Mouse (Mus musculus) thymus, postnatal 0 days (tissue): Measurements from ENCODE around the gene Gde1. TPM values are rescaled to one million over a fixed set of nuclear protein-coding genes. Genes with fewer than 3 reads are reported as not detected.
A peak's percentile ranks its signal among the peaks of the same experiment; 100 is the strongest.

Experiments
- DNase-seq: peaks from one replicate; pipeline ENCODE4 v3.0.0-alpha.2; 2015; ENCODE audit warnings: low spot score
- polyA plus RNA-seq: library from polyadenylated mRNA; unstranded; fragments of >200 nt; fragmentation: Nextera tagmentation; extraction: Ambion mirVana; gene quantifications from 2 replicates; pipeline ENCODE4 v1.2.1, GENCODE M21; 2015

The Gde1 gene
- polyA plus RNA-seq = 71.0 and 75.3 TPM in 2 replicates

DNA sequence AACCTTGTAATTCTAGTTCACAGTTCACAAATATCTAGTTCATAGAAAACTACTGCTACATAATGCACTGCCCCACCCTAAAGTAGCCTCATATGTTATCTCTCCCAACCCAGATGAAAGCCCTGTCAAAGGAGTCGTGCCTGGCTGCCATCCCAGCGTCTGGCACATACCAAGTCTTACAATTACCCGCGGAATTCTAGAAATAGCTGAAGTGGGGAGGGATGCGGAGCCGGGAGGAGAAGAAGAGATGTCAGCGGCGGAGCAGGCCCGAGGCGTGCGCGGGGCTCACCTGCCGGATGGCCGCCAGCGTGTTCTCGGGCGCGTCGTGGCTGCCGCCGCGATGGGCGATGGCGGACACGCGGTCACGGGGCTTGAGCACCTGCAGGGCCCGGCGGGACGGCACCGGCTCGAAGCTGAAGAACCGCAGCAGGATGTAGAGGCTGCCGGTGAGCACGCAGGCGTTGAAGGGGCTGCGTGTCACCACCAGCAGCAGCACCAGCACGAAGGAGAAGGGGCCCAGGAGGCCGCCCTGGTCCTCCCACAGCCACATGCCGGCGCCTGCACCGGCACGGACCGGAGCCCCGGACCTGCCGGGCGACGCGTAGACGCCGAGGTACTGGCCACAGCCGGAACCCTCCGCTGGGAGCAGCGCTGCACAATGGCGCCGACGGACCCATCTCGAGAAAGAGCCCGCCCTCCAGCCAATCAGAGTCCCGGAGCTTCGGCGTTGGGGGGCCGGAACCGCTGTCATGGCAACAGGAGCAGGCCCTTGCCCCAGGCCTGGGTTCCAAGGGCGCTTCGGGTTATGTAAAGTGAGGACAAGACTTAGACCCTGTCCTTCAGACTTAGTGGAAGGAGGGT, at the start of gene Gde1:
Gene Gde1 (minus strand): TSS at position 678 of the 861 bp plus-strand sequence.
- DNase-seq = peak; percentile 88

DNA sequence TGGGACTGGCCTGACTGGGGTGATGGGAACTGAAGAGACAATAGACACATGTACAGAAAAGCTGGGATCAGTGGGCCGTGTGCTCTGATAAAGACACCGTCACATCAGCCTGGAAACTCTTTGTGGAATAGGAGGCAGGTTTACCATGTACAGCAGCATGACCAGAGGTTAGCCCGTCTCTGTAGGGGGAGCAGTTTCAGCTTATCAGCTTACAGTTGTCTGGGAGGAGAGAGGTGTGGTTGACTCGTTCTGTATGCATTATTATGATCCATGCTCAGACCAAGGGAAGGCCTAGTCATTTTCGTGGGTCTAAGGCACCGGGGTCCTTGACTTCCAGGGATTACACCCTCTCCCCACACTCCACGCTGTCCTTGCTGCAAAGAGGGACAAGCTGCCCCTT, 46.0 kb upstream of the Gde1 start:
- DNase-seq = no peak

DNA sequence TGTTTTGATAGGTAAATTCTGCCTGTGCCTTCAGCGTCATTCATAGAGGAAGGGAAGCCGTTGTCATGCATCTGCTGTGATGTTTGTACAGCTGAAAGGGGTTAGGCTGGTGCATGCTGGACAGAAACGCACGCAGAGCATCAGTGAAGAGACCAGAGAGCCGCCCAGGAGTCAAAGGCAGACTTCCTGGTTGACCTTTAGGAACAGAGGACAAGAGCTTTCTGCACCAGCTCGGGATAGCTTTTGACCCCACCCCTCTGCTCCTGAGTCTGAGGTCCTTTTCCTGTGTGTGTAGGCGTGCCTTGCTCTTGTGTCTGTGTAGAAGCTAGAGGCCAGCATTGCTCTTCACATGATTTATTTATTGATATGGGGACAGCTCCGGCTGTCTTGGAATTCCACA, 44.1 kb upstream of the Gde1 start:
- DNase-seq = no peak

DNA sequence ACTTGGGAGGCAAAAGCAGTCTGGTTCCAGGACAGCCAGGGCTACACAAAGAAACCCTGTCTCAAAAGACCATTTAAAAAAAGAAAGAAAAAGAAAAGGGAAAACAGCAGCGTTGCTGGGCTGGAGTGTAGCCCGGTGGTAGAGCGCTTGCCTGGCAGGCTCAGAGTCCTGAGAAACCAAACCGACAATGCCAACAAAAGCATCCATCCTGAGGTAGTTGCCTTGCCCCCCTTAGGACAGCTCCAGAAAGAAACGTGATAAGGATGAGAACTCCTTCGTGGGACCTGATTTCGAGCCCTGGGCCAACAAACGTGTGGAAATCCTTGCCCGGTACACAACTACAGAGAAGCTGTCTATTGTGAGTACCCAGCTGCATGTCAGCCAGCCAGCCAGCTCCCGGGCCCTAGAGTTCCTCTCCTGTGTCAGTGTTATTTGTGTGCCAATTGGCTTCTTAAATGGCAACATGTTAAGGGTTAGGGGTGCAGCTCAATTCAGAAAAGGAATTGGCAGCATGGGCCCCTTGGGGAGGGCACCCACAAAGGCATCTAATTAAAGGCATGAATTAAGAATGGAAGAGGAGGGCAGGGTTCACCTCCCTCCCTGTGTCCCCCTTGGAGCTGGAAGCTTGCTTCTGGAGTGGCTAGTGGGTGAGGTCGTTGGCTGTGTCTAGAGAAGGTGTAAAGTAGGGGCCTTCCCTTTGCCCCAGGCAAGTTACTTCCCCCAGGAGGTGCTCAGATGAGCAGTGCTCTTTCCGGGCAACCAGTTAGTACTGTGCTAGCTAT, 42.5 kb upstream of the Gde1 start:
- DNase-seq = no peak

DNA sequence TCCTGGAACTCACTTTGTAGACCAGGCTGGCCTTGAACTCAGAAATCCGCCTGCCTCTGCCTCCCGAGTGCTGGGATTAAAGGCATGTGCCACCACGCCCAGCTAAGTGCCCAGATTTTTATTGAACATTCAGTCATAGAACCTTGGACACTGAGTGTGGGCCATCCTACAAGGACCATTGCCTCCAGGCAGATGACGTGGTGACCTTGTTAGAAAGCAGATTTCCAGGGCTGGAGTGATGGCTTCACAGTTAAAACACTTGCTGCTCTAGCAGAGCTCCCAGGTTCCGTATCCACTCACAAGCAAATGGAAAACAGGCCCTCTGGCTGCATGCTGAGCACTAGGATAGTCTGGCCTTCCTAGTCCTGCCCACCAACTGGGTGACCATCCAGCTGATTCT, 39.2 kb upstream of the Gde1 start:
- no peak for DNase-seq

DNA sequence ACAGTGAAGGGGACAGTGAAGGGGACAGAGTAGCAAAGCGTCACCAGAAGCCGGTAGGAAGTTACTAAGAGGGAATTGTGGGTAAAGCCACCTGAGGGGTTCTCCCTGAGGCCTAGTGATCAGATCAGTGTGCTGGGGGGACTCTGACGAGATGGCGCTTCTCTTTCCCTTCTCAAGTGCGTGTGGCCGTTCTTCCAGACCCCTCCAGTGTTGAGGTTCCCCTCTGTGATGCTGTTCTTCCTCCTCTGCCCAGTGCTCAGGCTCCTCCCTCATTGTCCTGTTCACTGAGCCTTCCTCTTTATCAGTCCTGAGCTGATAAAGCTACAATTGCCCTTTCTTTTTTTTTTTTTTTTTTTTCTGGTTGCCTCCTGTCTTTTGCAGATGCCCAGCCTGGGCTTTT, 36.7 kb upstream of the Gde1 start:
- no peak for DNase-seq

DNA sequence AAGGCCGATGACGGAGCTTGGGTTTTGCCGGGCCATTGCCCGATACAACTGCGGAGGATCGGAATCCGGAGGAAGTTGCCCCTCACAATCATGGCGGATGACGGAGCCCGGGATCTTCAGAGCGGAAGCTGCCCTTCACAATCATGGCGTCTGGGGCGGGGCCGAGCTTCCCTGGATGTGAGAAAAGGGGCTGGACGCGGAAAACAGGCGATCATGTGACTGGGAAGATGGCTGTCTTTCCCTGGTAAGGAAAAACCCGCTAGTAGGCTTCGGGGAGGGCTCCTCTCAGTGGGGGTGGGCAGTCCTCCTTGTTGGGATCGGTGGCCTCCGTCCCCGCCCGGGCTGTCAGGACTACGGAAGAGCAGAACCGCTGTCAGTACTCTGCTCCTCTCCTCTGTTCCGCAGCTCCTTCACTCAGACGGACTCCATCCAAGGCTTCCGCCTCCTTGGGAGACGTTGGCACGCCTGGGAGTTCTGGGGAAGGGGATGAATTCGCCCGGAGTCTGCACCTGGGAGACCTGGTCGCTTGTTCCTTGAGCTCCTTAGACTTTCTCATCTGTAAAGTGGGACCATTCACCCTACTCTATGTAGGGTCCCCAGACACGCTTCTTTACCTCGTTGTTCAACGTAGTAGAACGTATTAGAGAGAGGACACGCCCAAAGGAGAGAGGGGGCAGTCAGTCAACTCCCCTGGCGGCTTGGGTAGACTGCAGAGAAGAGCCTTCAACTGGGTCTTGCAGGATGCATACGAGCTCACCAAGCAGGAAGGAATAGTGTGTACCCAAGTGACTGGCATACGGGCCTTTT, 35.2 kb upstream of the Gde1 start:
- DNase-seq = peak; percentile 96

DNA sequence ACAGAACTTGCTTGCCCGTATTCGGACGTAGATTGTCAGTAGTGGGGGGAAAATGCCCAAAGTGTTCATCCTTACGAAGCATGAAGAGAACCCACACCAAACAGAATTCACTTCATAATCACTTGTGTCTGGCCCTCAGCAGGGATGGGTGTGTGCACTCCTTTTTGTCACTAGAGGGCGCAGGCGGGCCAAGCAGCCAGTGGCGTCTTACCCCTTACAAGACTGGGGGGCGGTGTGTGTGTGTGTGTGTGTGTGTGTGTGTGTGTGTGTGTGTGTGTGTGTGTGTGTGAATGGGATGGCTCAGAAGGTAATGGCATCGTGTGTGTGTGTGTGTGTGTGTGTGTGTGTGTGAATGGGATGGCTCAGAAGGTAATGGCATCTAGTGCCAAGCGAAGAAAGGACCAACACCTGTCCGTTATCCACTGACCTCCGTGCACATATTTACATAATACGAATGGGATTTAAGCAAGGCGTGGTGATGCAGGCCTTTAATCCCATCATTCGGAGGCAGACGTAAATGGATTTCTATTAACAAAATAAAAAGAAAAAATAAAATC, 34.5 kb upstream of the Gde1 start, which contains the start of gene Vps35l:
Gene Vps35l (plus strand): TSS at position 252 of the 557 bp plus-strand sequence.
- peak; percentile 90 for DNase-seq

DNA sequence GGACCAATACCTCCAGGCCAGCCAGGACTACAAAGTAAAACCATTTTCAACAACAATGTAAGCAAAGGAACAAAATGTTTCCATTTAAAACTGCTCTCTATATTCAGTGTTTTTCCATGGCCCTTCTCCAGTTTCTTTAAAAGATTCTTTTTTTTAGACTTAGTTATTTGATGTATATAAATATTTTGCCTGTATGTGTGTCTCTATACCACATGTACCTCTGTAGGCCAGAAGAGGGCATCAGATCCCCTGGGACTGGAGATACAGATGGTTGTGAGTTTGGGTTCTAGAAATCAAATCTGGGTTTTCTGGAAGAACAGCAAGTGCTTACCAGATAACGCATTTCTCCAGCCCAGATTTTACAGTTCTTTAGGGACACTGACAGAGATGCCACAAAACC, 33.2 kb upstream of the Gde1 start:
- peak; percentile 16 for DNase-seq

DNA sequence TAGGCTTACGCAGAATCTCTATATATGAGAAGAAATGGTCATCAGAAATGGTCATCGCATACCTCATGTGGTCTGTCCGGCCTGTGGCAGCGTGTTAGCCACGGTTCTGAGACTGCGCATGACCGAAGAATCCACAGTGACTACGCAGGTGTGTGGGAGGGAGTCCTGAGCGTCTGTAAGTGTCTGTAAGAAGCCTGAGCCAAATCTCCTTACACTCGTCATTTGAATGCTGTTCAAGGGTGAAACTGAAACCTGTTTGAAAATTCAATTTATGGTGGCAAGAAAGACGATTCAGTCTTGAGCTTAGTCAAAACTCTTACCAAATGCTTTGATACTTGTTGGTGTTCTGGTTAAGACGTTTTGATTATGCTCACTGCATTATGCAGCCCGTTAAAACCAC, 27.6 kb upstream of the Gde1 start:
- DNase-seq = no peak

DNA sequence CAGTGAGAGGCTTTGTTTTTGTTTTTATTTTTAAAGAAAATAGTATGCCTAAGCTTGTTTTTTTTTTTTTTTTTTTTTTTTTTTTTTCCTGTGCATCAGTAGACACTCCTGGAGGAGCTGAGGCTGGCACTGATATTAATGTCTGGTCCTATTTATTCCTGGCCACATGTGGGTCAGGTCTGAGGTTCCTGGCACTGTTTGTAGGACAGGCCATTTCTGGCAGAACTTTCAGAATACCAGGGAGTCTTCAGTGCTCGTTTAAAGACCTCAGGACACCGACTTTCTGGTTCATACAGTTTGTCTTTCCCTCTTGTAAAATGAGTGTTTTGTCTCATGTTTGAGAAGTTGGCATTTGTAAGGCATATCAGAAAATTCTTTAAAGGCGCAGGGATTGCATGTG, 26.2 kb upstream of the Gde1 start:
- no peak for DNase-seq

DNA sequence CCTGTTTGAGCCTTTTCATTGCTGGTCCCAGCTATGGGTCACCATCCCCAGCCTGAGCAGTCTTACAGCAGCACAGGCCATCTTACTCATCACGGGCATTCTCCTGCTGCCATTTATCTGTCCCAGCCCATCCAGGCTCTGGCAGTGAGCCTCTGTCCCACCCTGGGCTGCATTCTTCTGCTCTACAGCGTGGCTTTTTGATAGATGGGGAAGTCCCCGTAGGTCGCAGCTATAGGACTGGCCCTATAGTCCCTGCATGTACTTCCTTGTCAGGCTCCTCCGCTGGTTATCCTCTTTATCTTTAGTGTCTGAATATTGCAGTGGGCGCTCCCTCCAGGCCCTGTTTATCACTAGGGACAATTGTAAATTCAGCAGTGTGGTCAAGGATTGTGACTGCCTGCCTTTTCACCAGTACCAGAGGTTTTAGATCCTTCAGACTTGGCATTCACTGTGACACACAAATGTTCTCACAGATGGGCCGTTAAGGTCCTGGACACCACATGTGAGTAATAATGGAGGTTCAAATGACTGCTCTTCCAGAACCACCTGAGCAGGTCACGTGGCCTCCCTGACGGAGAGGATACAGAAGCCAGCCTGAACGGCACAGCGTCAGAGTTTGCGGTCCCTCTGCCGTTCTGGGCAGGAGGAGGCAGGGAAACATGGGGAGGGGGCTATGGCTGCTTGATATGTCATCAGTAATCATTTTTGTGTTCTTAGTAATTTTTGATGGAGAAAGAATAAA, 23.4 kb upstream of the Gde1 start:
- no peak for DNase-seq

DNA sequence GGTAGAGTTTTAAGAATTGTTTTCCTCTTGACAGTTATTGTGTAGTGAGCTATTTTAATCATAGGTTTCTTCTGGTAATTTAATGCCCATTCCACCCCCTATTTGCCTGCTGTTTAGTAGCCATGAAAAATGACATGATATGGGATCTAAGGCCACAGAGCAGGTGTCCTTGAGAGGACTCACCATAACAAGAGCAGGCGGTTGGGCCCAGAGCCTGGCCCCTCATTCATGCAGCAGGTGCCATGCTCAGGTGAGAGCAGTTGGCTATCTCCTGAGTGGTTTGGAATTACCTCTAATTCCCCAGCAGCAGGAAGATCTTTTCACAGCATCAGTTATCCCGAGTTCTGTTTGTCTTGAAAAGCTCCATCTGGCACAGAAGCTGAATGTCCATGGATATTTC, 19.9 kb upstream of the Gde1 start:
- DNase-seq = no peak

DNA sequence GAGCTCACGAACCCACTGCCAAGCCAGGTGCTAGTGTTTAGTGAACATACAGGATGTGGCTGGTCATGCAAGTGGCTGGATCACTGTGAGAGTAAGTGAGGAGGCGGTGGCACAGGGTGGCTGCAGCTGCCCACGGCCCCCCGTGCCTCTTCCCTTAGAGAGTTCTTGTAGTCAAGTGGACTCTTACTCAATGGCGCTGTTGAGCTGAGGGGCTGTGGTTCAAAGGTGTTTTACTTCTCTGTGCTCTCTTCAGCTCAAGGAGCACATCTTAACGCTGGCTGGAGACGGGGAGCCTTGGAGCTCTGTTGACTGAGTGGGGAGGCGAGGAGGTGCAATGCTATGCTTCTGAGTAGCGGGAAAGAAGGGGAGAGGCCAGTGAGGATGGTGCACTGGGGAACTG, 18.3 kb upstream of the Gde1 start:
- DNase-seq = no peak

DNA sequence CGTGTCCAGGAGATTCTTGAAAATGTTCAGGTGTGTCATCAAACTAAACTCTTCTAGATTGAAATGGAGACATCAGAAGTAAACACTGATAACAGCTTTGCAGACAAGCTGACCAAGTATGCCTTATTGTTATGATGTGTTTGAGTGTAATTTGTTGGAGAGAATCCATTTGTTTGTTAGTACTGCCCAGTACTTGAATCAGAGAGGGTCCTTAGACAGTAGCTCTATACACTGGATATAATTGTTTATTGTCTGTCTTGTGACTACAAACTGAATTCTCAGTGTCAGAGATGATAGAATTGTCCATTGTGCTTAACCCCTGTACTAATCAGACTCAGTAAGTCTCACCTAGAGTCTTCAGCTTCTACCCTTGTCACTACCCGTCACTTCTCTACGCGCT, 12.5 kb upstream of the Gde1 start:
- DNase-seq = no peak

DNA sequence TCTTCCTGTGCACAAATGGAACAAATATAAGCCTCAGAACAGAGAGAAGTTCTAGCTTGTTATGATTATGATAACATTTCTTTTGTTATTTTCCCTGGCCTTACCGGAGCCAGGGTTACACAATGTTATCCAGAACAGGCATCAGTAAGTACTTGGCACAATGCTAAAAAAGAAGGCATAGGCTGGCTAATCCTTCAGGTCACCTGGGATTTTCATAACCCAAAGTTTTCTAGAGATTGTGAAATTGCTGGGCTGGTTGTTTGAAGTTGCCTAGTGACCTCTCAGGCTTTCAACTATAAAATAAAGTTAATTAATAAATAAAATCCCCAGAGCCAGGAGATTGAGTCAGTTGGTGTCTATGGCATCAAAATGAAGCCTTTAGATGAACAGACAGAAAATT, 9.3 kb upstream of the Gde1 start:
- no peak for DNase-seq

DNA sequence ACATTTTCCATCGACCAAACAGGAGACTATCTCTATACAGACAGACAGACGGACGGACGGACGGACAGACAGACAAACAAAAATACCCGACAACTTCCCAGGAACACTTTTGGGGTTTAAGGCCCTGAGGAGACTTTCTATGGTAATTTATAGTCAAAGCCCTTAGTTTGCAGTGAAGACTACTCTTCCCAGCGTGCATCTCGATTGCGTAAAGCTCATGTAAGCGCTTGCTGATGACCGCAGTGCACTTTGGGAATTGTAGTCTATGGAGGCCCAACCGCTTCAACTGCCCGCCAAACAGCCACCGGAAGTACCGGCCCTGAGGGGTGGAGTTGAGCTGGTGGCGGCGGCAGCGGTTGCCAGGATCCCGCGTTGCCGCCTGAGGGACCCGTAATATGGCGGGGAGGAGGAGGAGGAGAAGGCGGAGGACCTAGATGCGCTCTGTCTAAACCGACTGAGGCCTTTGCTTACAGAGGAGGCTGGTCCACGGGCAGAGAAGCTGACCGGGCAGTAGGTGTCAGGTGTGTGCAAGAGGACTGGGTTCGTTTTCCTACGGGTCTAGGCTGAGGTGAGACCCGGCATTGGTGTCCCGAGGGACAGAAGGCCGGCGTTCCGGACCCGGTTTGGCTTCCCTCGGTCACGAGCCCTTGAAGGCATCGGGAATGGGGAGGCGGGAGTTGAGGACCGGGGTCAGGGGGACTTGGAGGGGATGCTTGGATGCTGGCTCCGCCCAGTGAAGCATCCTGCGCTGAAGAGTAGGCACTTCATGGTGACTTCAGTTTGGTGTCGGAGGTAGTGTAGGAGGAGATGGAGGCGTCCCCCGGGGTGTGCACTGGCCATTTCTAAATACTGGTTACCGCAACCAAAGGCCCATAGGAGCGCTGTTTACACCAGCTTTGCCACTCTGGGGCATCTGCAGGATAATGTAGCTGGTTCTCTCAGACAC, 6.9 kb upstream of the Gde1 start, which contains the start of gene Ccp110:
Gene Ccp110 (plus strand): TSS at position 325 of the 946 bp plus-strand sequence.
- peak; percentile 96 for DNase-seq

DNA sequence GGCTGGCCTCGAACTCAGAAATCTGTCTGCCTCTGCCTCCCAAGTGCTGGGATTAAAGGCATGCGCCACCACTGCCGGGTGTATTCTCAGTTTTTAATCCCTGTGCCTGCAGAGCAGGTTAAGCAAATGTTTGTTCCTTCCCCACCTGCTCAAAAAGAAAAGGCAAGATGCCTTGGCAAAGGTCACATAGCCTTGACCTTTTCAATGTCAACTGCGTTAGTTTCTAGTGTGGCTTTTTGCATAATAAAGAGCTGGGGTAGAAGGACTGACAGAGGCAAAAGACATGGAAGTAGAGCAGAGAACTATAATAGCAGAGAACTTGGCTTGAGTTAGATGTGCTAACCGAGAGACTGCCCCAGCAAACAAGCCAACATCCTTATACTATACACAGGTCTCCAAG, 5.2 kb upstream of the Gde1 start:
- no peak for DNase-seq

DNA sequence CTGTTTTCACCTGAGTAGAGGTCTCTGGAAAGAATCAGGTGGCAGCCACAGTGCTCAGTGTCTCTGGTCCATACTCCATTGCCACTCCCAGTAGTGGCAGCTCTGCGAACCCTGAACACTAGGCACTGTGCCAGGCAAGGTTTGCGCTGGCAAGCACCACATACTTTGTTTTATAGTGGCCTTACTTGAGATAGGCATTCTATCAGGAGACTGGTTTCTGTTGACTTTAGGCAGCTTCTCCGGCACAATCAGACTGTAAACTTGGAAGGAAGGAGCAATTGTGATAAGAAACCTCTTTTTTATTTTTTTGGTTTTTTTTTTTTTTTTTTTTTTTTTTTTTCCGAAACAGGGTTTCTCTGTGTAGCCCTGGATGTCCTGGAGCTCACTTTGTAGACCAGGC, 2.4 kb upstream of the Gde1 start:
- DNase-seq = no peak
